Mouse (Mus musculus) limb, embryonic 12.5 days (tissue): ENCODE data around the gene Klf11. TPM values are rescaled to one million over a fixed set of nuclear protein-coding genes. Genes with fewer than 3 reads are reported as not detected.
"Not testable (repeated sequence)": the region's sequence is repeated elsewhere in the genome, so short reads cannot be mapped to it uniquely, and the experiment has no call there.

ENCODE experiments used
- ATAC-seq: fragments of 200-750 bp; cut with Nextera tagmentation; 2 replicates; pipeline ENCODE4 v1.8.0; 2017; ENCODE audit warnings: low read depth, moderate TSS enrichment; ENCODE audit not compliant: insufficient number of reproducible peaks, insufficient read depth, low FRiP score, low TSS enrichment
- H3K27ac ChIP-seq: fragments of 300-500 bp; sonication (generic); 2 replicates; pipeline ENCODE4 v1.5.1; 2016; ENCODE audit warnings: mild to moderate bottlenecking, moderate library complexity
- H3K27me3 ChIP-seq: fragments of 300-500 bp; sonication (generic); 2 replicates; pipeline ENCODE4 v1.6.1; 2016; ENCODE audit warnings: mild to moderate bottlenecking, moderate library complexity
- H3K36me3 ChIP-seq: fragments of 300-500 bp; sonication (generic); 2 replicates; pipeline ENCODE4 v1.6.1; 2016; ENCODE audit warnings: mild to moderate bottlenecking, moderate library complexity
- H3K4me1 ChIP-seq: fragments of 300-500 bp; sonication (generic); replicated peaks from 2 replicates; pipeline ENCODE4 v1.6.1; 2016
- H3K4me2 ChIP-seq: fragments of 300-500 bp; sonication (generic); 2 replicates; pipeline ENCODE4 v1.6.1; 2016; ENCODE audit warnings: mild to moderate bottlenecking, moderate library complexity
- H3K4me3 ChIP-seq: fragments of 300-500 bp; sonication (generic); replicated peaks from 2 replicates; pipeline ENCODE4 v1.5.1; 2016; ENCODE audit warnings: mild to moderate bottlenecking
- H3K9ac ChIP-seq: fragments of 300-500 bp; sonication (generic); replicated peaks from 2 replicates; pipeline ENCODE4 v1.6.1; 2016; ENCODE audit warnings: mild to moderate bottlenecking, moderate library complexity
- H3K9me3 ChIP-seq: fragments of 300-500 bp; sonication (generic); 2 replicates; pipeline ENCODE4 v1.6.1; 2016; ENCODE audit warnings: mild to moderate bottlenecking, moderate library complexity
- WGBS: fragments of 180-500 bp; shearing (Covaris S2); methylation state at CpG from one replicate; pipeline ENCODE4 v1.1.7; 2016; 5-methylcytosine and 5-hydroxymethylcytosine counted together
- polyA plus RNA-seq: library from polyadenylated mRNA; unstranded; fragments of >200 nt; fragmentation: Nextera tagmentation; extraction: Ambion mirVana; gene quantifications from 2 replicates; pipeline ENCODE4 v1.2.1, GENCODE M21; 2016

Klf11 gene
- polyA plus RNA-seq, 1 experiment from 2014 or later, result 12.0 TPM

GRCm38 (mm10) chr12:24686038-24686695, 35.1 kb downstream of the Klf11 start:
- 79% methylated on average over 6 of the region's 6 CpGs for WGBS
- H3K4me1 ChIP-seq, result peaks cover 10% of the 10 kb centered on the region
- no peak overlapping the region for H3K4me3 ChIP-seq
- ATAC-seq, result no peak
- H3K9ac ChIP-seq, result no peak overlapping the region
- no peak overlapping the region for H3K4me2 ChIP-seq
- peaks cover 40% of the 10 kb centered on the region for H3K27me3 ChIP-seq
- no peaks in the 10 kb centered on the region for H3K36me3 ChIP-seq
- H3K27ac ChIP-seq, result no peak overlapping the region
- no peaks in the 10 kb centered on the region for H3K9me3 ChIP-seq

GRCm38 (mm10) chr12:24686696-24687346, 35.7 kb downstream of the Klf11 start:
- no peaks in the 10 kb centered on the region for H3K9me3 ChIP-seq
- no peak overlapping the region for H3K4me3 ChIP-seq
- no peak overlapping the region for H3K27ac ChIP-seq
- H3K27me3 ChIP-seq, result peaks cover 33% of the 10 kb centered on the region
- 75% methylated on average over 11 of the region's 11 CpGs for WGBS
- no peaks in the 10 kb centered on the region for H3K36me3 ChIP-seq
- no peak overlapping the region for H3K9ac ChIP-seq
- peaks cover 4% of the 10 kb centered on the region for H3K4me1 ChIP-seq
- H3K4me2 ChIP-seq, result no peak overlapping the region
- no peak for ATAC-seq

GRCm38 (mm10) chr12:24690351-24690750, 39.3 kb downstream of the Klf11 start:
- WGBS, result 83% methylated on average over 3 of the region's 3 CpGs
- Histone ChIP-seq H3K27ac (no peak overlapping the region), H3K36me3 (no peaks in the 10 kb centered on the region), H3K9me3 (no peaks in the 10 kb centered on the region), H3K4me2 (no peak overlapping the region), H3K27me3 (peaks cover 9% of the 10 kb centered on the region; the same call in 1 of the 2 replicates), H3K9ac (no peak overlapping the region), H3K4me1 (no peaks in the 10 kb centered on the region), H3K4me3 (no peak overlapping the region)
- no peak for ATAC-seq

- 41% methylated on average over 16 of the region's 16 CpGs for WGBS
- Histone ChIP-seq H3K27ac (no peak overlapping the region), H3K27me3 (no peaks in the 10 kb centered on the region; the same call in 1 of the 2 replicates), H3K4me1 (no peaks in the 10 kb centered on the region), H3K36me3 (no peaks in the 10 kb centered on the region), H3K9me3 (no peaks in the 10 kb centered on the region), H3K4me2 (no peak overlapping the region), H3K9ac (no peak overlapping the region), H3K4me3 (no peak overlapping the region)
- ATAC-seq, result no peak
Measured at GRCm38 (mm10) chr12:24696500-24697483, 45.7 kb downstream of the Klf11 start.

GRCm38 (mm10) chr12:24697484-24698204, 46.6 kb downstream of the Klf11 start:
- Histone ChIP-seq H3K9me3 (0 out of 2 replicates have a peak, but pooled peaks cover 3% of the 10 kb centered on the region), H3K4me1 (no peaks in the 10 kb centered on the region), H3K4me3 (no peak overlapping the region), H3K27me3 (no peaks in the 10 kb centered on the region; the same call in 1 of the 2 replicates), H3K27ac (no peak overlapping the region), H3K36me3 (no peaks in the 10 kb centered on the region), H3K4me2 (no peak overlapping the region), H3K9ac (no peak overlapping the region)
- 56% methylated on average over 8 of the region's 8 CpGs for WGBS
- no peak for ATAC-seq

GRCm38 (mm10) chr12:24698514-24698913, 47.4 kb downstream of the Klf11 start:
- WGBS, result 84% methylated on average over 3 of the region's 3 CpGs
- no peaks in the 10 kb centered on the region for H3K4me1 ChIP-seq
- no peaks in the 10 kb centered on the region; the same call in 1 of the 2 replicates for H3K27me3 ChIP-seq
- H3K4me2 ChIP-seq, result no peak overlapping the region
- H3K27ac ChIP-seq, result no peak overlapping the region
- ATAC-seq, result no peak
- no peak overlapping the region for H3K4me3 ChIP-seq
- 0 out of 2 replicates have a peak, but pooled peaks cover 3% of the 10 kb centered on the region for H3K9me3 ChIP-seq
- H3K9ac ChIP-seq, result no peak overlapping the region
- H3K36me3 ChIP-seq, result no peaks in the 10 kb centered on the region

GRCm38 (mm10) chr12:24699578-24699977, 48.5 kb downstream of the Klf11 start:
- Histone ChIP-seq H3K4me3 (no peak overlapping the region), H3K9me3 (0 out of 2 replicates have a peak, but pooled peaks cover 3% of the 10 kb centered on the region), H3K9ac (no peak overlapping the region), H3K4me1 (no peaks in the 10 kb centered on the region), H3K27me3 (no peaks in the 10 kb centered on the region; the same call in 1 of the 2 replicates), H3K27ac (no peak overlapping the region), H3K4me2 (no peak overlapping the region), H3K36me3 (no peaks in the 10 kb centered on the region)
- 68% methylated on average over 10 of the region's 10 CpGs for WGBS
- ATAC-seq, result no peak

GRCm38 (mm10) chr12:24701621-24702020, 50.5 kb downstream of the Klf11 start:
- not testable (repeated sequence) for H3K27me3 ChIP-seq, H3K9me3 ChIP-seq, ATAC-seq, H3K36me3 ChIP-seq, H3K9ac ChIP-seq, H3K4me1 ChIP-seq, H3K4me3 ChIP-seq, H3K27ac ChIP-seq, H3K4me2 ChIP-seq
- 88% methylated on average over 9 of the region's 9 CpGs for WGBS

- H3K27ac ChIP-seq, result no peak overlapping the region
- H3K9me3 ChIP-seq, result 0 out of 2 replicates have a peak, but pooled peaks cover 3% of the 10 kb centered on the region
- no peak overlapping the region for H3K9ac ChIP-seq
- H3K4me2 ChIP-seq, result no peak overlapping the region
- no peaks in the 10 kb centered on the region; the same call in 1 of the 2 replicates for H3K27me3 ChIP-seq
- ATAC-seq, result no peak
- H3K4me3 ChIP-seq, result no peak overlapping the region
- H3K36me3 ChIP-seq, result no peaks in the 10 kb centered on the region
- WGBS, result 93% methylated on average over 3 of the region's 3 CpGs
- peaks cover 16% of the 10 kb centered on the region for H3K4me1 ChIP-seq
Measured at GRCm38 (mm10) chr12:24703013-24703412, 51.9 kb downstream of the Klf11 start.

- peaks cover 4% of the 10 kb centered on the region for H3K36me3 ChIP-seq
- H3K9me3 ChIP-seq, result 0 out of 2 replicates have a peak, but pooled peaks cover 3% of the 10 kb centered on the region
- peaks cover 31% of the 10 kb centered on the region for H3K4me1 ChIP-seq
- H3K27me3 ChIP-seq, result no peaks in the 10 kb centered on the region
- no peak overlapping the region for H3K27ac ChIP-seq
- H3K4me3 ChIP-seq, result no peak overlapping the region
- no peak overlapping the region for H3K4me2 ChIP-seq
- ATAC-seq, result no peak
- 72% methylated on average over 15 of the region's 15 CpGs for WGBS
- no peak overlapping the region for H3K9ac ChIP-seq
Measured at GRCm38 (mm10) chr12:24705502-24706263, 54.6 kb downstream of the Klf11 start.
